Mouse (Mus musculus): ENCODE data around the gene Ubald1. TPM values are rescaled to one million over a fixed set of nuclear protein-coding genes. Genes with fewer than 3 reads are reported as not detected.

Gene Ubald1
- polyA plus RNA-seq, 1 experiment from 2014 or later = 58.7 TPM

GRCm38 (mm10) chr16:4910758-4911157 lies 30.6 kb upstream of the Ubald1 start:
- Histone ChIP-seq H3K4me1 (0 out of 2 replicates have a peak, but pooled peaks cover 4% of the 10 kb centered on the region), H3K9me3 (no peaks in the 10 kb centered on the region), H3K27ac (no peak overlapping the region), H3K4me2 (no peak overlapping the region), H3K36me3 (replicated peaks) (peaks cover 40% of the 10 kb centered on the region), H3K27me3 (replicated peaks) (no peaks in the 10 kb centered on the region), H3K9ac (no peak overlapping the region), H3K4me3 (no peak overlapping the region)
- no peak for ATAC-seq (replicated peaks)
- 96% methylated on average over 8 of the region's 8 CpGs for WGBS

- no peak for ATAC-seq (replicated peaks)
- 100% methylated on average over 2 of the region's 2 CpGs for WGBS
These were observed 29.6 kb upstream of the Ubald1 start for GRCm38 (mm10) chr16:4909745-4910144.

GRCm38 (mm10) chr16:4907972-4908371 lies 27.9 kb upstream of the Ubald1 start:
- no peak overlapping the region for H3K9ac ChIP-seq
- H3K27me3 ChIP-seq (replicated peaks) = no peaks in the 10 kb centered on the region
- no peak overlapping the region for H3K4me3 ChIP-seq
- no peak overlapping the region for H3K4me2 ChIP-seq
- no peak for ATAC-seq (replicated peaks)
- H3K36me3 ChIP-seq (replicated peaks) = peaks cover 29% of the 10 kb centered on the region
- H3K4me1 ChIP-seq = no peaks in the 10 kb centered on the region
- WGBS = 41% methylated on average over 4 of the region's 5 CpGs
- no peaks in the 10 kb centered on the region for H3K9me3 ChIP-seq
- H3K27ac ChIP-seq = no peak overlapping the region

More at GRCm38 (mm10) chr16:4909745-4910144, 29.6 kb upstream of the Ubald1 start:
- Histone ChIP-seq H3K36me3 (replicated peaks) (peaks cover 40% of the 10 kb centered on the region), H3K27me3 (replicated peaks) (no peaks in the 10 kb centered on the region), H3K9ac (no peak overlapping the region), H3K27ac (no peak overlapping the region), H3K4me3 (no peak overlapping the region), H3K4me1 (0 out of 2 replicates have a peak, but pooled peaks cover 4% of the 10 kb centered on the region), H3K9me3 (no peaks in the 10 kb centered on the region), H3K4me2 (no peak overlapping the region)

GRCm38 (mm10) chr16:4907386-4907785 lies 27.3 kb upstream of the Ubald1 start:
- no peak for ATAC-seq (replicated peaks)
- peaks cover 25% of the 10 kb centered on the region for H3K36me3 ChIP-seq (replicated peaks)
- H3K4me3 ChIP-seq = no peak overlapping the region
- H3K27ac ChIP-seq = no peak overlapping the region
- no peaks in the 10 kb centered on the region for H3K27me3 ChIP-seq (replicated peaks)
- H3K9me3 ChIP-seq = no peaks in the 10 kb centered on the region
- no peak overlapping the region for H3K4me2 ChIP-seq
- no peaks in the 10 kb centered on the region for H3K4me1 ChIP-seq
- 68% methylated on average over 2 of the region's 2 CpGs for WGBS
- no peak overlapping the region for H3K9ac ChIP-seq

GRCm38 (mm10) chr16:4906559-4906958 lies 26.4 kb upstream of the Ubald1 start:
- ATAC-seq (replicated peaks) = no peak
- no peak overlapping the region for H3K4me2 ChIP-seq
- no peaks in the 10 kb centered on the region for H3K27me3 ChIP-seq (replicated peaks)
- H3K4me3 ChIP-seq = no peak overlapping the region
- H3K4me1 ChIP-seq = no peaks in the 10 kb centered on the region
- no peak overlapping the region for H3K9ac ChIP-seq
- no peaks in the 10 kb centered on the region for H3K9me3 ChIP-seq
- peaks cover 19% of the 10 kb centered on the region for H3K36me3 ChIP-seq (replicated peaks)
- no peak overlapping the region for H3K27ac ChIP-seq

GRCm38 (mm10) chr16:4905591-4905990 lies 25.5 kb upstream of the Ubald1 start:
- no peak overlapping the region for H3K4me3 ChIP-seq
- no peak overlapping the region for H3K27ac ChIP-seq
- H3K4me2 ChIP-seq = no peak overlapping the region
- no peaks in the 10 kb centered on the region for H3K9me3 ChIP-seq
- H3K9ac ChIP-seq = no peak overlapping the region
- peaks cover 12% of the 10 kb centered on the region for H3K36me3 ChIP-seq (replicated peaks)
- H3K4me1 ChIP-seq = no peaks in the 10 kb centered on the region
- ATAC-seq (replicated peaks) = no peak
- H3K27me3 ChIP-seq (replicated peaks) = no peaks in the 10 kb centered on the region
- 82% methylated on average over 1 of the region's 1 CpGs for WGBS

- no peaks in the 10 kb centered on the region for H3K9me3 ChIP-seq
- peaks cover 8% of the 10 kb centered on the region; the same call in 1 of the 2 replicates for H3K36me3 ChIP-seq (replicated peaks)
- ATAC-seq (replicated peaks) = no peak
- no peaks in the 10 kb centered on the region for H3K27me3 ChIP-seq (replicated peaks)
- H3K27ac ChIP-seq = no peak overlapping the region
- 93% methylated on average over 3 of the region's 3 CpGs for WGBS
- no peak overlapping the region for H3K9ac ChIP-seq
- H3K4me2 ChIP-seq = no peak overlapping the region
- no peak overlapping the region for H3K4me3 ChIP-seq
- H3K4me1 ChIP-seq = no peaks in the 10 kb centered on the region
These were observed 24.8 kb upstream of the Ubald1 start for GRCm38 (mm10) chr16:4904878-4905277.

GRCm38 (mm10) chr16:4903491-4904102 lies 23.5 kb upstream of the Ubald1 start:
- Histone ChIP-seq H3K4me3 (no peak overlapping the region), H3K4me1 (no peaks in the 10 kb centered on the region), H3K9me3 (no peaks in the 10 kb centered on the region), H3K27me3 (replicated peaks) (no peaks in the 10 kb centered on the region), H3K27ac (no peak overlapping the region), H3K9ac (no peak overlapping the region), H3K4me2 (no peak overlapping the region), H3K36me3 (replicated peaks) (0 out of 2 replicates have a peak, but pooled peaks cover 3% of the 10 kb centered on the region)
- ATAC-seq (replicated peaks) = no peak
- 87% methylated on average over 6 of the region's 6 CpGs for WGBS

GRCm38 (mm10) chr16:4902390-4902789 lies 22.3 kb upstream of the Ubald1 start:
- H3K4me1 ChIP-seq = no peaks in the 10 kb centered on the region
- H3K4me2 ChIP-seq = no peak overlapping the region
- H3K27ac ChIP-seq = no peak overlapping the region
- no peak for ATAC-seq (replicated peaks)
- 88% methylated on average over 2 of the region's 2 CpGs for WGBS
- no peaks in the 10 kb centered on the region for H3K27me3 ChIP-seq (replicated peaks)
- no peak overlapping the region for H3K9ac ChIP-seq
- H3K4me3 ChIP-seq = no peak overlapping the region
- H3K36me3 ChIP-seq (replicated peaks) = no peaks in the 10 kb centered on the region
- no peaks in the 10 kb centered on the region for H3K9me3 ChIP-seq

- Histone ChIP-seq H3K36me3 (replicated peaks) (no peaks in the 10 kb centered on the region), H3K9me3 (no peaks in the 10 kb centered on the region), H3K27me3 (replicated peaks) (no peaks in the 10 kb centered on the region), H3K4me1 (0 out of 2 replicates have a peak, but pooled peaks cover 5% of the 10 kb centered on the region), H3K27ac (no peak overlapping the region), H3K9ac (no peak overlapping the region), H3K4me3 (no peak overlapping the region), H3K4me2 (no peak overlapping the region)
- 55% methylated on average over 7 of the region's 7 CpGs for WGBS
- ATAC-seq (replicated peaks) = no peak
These were observed 21.1 kb upstream of the Ubald1 start for GRCm38 (mm10) chr16:4901167-4901566.

GRCm38 (mm10) chr16:4899711-4900110 lies 19.6 kb upstream of the Ubald1 start:
- Histone ChIP-seq H3K4me1 (0 out of 2 replicates have a peak, but pooled peaks cover 5% of the 10 kb centered on the region), H3K4me3 (no peak overlapping the region), H3K4me2 (no peak overlapping the region), H3K27me3 (replicated peaks) (no peaks in the 10 kb centered on the region), H3K9me3 (no peaks in the 10 kb centered on the region), H3K27ac (no peak overlapping the region), H3K9ac (no peak overlapping the region), H3K36me3 (replicated peaks) (no peaks in the 10 kb centered on the region)
- 84% methylated on average over 2 of the region's 2 CpGs for WGBS
- ATAC-seq (replicated peaks) = no peak

- no peak overlapping the region for H3K4me2 ChIP-seq
- H3K9ac ChIP-seq = no peak overlapping the region
- H3K9me3 ChIP-seq = no peaks in the 10 kb centered on the region
- no peaks in the 10 kb centered on the region for H3K36me3 ChIP-seq (replicated peaks)
- H3K27ac ChIP-seq = no peak overlapping the region
- H3K27me3 ChIP-seq (replicated peaks) = no peaks in the 10 kb centered on the region
- ATAC-seq (replicated peaks) = no peak
- H3K4me1 ChIP-seq = 0 out of 2 replicates have a peak, but pooled peaks cover 5% of the 10 kb centered on the region
- no peak overlapping the region for H3K4me3 ChIP-seq
- 85% methylated on average over 6 of the region's 6 CpGs for WGBS
These were observed 18.8 kb upstream of the Ubald1 start for GRCm38 (mm10) chr16:4898881-4899280.

GRCm38 (mm10) chr16:4897146-4897730 lies 17.1 kb upstream of the Ubald1 start:
- H3K4me3 ChIP-seq = no peak overlapping the region
- H3K27ac ChIP-seq = no peak overlapping the region
- no peaks in the 10 kb centered on the region for H3K27me3 ChIP-seq (replicated peaks)
- H3K9me3 ChIP-seq = no peaks in the 10 kb centered on the region
- H3K9ac ChIP-seq = no peak overlapping the region
- H3K4me1 ChIP-seq = 0 out of 2 replicates have a peak, but pooled peaks cover 5% of the 10 kb centered on the region
- no peaks in the 10 kb centered on the region for H3K36me3 ChIP-seq (replicated peaks)
- H3K4me2 ChIP-seq = no peak overlapping the region
- WGBS = 61% methylated on average over 7 of the region's 7 CpGs
- ATAC-seq (replicated peaks) = no peak

Measured in midbrain, embryonic 15.5 days (tissue).